Mouse (Mus musculus): ENCODE data around the gene Mib2.
A peak's percentile ranks its signal among the peaks of the same experiment; 100 is the strongest.
"Not testable (repeated sequence)": the region's sequence is repeated elsewhere in the genome, so short reads cannot be mapped to it uniquely, and the experiment has no call there.

The Mib2 gene

GRCm38 (mm10) chr4:155669598-155670075 is 639 bp upstream of the Mib2 start:
- DNase-seq, result no peak

GRCm38 (mm10) chr4:155666903-155667302 is 2.1 kb downstream of the Mib2 start:
- DNase-seq, result no peak

- peak; percentile 33 for DNase-seq
Observed at GRCm38 (mm10) chr4:155660641-155661040, 8.4 kb downstream of the Mib2 start.

- peak; percentile 31 for DNase-seq
Observed at GRCm38 (mm10) chr4:155658961-155659360, 10.0 kb downstream of the Mib2 start.

- DNase-seq, result peak; percentile 71
Observed at GRCm38 (mm10) chr4:155656214-155656751, 12.7 kb downstream of the Mib2 start.

- DNase-seq, result peak; percentile 84
Observed at GRCm38 (mm10) chr4:155654456-155655298, 14.3 kb downstream of the Mib2 start.

- peak; percentile 71 for DNase-seq
Observed at GRCm38 (mm10) chr4:155654183-155654455, 14.9 kb downstream of the Mib2 start.

- peak; percentile 78 for DNase-seq
Observed at GRCm38 (mm10) chr4:155653451-155654182, 15.4 kb downstream of the Mib2 start.

GRCm38 (mm10) chr4:155653086-155653450 is 15.9 kb downstream of the Mib2 start, which contains the start of gene Mmp23:
TSS of gene Mmp23 (minus strand) at chr4:155653384.
- DNase-seq, result no peak

- DNase-seq, result peak; percentile 66
Observed at GRCm38 (mm10) chr4:155652283-155653085, 16.5 kb downstream of the Mib2 start.

- no peak for DNase-seq
Observed at GRCm38 (mm10) chr4:155651553-155652269, 17.3 kb downstream of the Mib2 start.

- no peak for DNase-seq
Observed at GRCm38 (mm10) chr4:155649355-155649754, 19.6 kb downstream of the Mib2 start.

GRCm38 (mm10) chr4:155645721-155646120 is 23.3 kb downstream of the Mib2 start:
- no peak for DNase-seq

- not testable (repeated sequence) for DNase-seq
Observed at GRCm38 (mm10) chr4:155645308-155645707, 23.7 kb downstream of the Mib2 start, which contains the start of gene Gm10563. TSS of gene Gm10563 (minus strand) at chr4:155645408.

GRCm38 (mm10) chr4:155643531-155643930 is 25.5 kb downstream of the Mib2 start:
- DNase-seq, result no peak

GRCm38 (mm10) chr4:155635766-155636499 is 33.1 kb downstream of the Mib2 start:
- DNase-seq, result no peak

GRCm38 (mm10) chr4:155630267-155630666 is 38.7 kb downstream of the Mib2 start:
- DNase-seq, result no peak

GRCm38 (mm10) chr4:155624338-155625291 is 44.4 kb downstream of the Mib2 start, which contains the start of gene Cdk11b:
TSS of gene Cdk11b (plus strand) at chr4:155624854.
- DNase-seq, result peak; percentile 98

GRCm38 (mm10) chr4:155618321-155618720 is 50.7 kb downstream of the Mib2 start:
- DNase-seq, result no peak

GRCm38 (mm10) chr4:155613264-155613663 is 55.7 kb downstream of the Mib2 start:
- no peak for DNase-seq
